Mouse (Mus musculus) erythroblast, embryonic 14.5 days (primary cell): ENCODE data around the gene Rdh16f1.

ENCODE experiments used
- GATA1 ChIP-seq: IDR thresholded peaks from 2 replicates; pipeline ENCODE4 v1.6.1; 2012; ENCODE audit warnings: low read length, inconsistent platforms, mixed read lengths
- TAL1 ChIP-seq: IDR thresholded peaks from 3 replicates; pipeline ENCODE4 v1.6.1; 2012; ENCODE audit warnings: low read length, inconsistent platforms, mixed read lengths

- TF ChIP-seq GATA1 = no peak
- TF ChIP-seq TAL1 = no peak
Measured at GRCm38 (mm10) chr10:127815888-127816287, 56.3 kb downstream of the Rdh16f1 start.
